Mouse (Mus musculus) midbrain, embryonic 13.5 days (tissue): ENCODE measurements at regions not wholly inside any gene's neighbourhood (a gene's known extent, or its start where the extent isn't known, plus 50 kb on each side); places are given as distances from the start of the nearest gene placed in this dataset.

ENCODE experiments used
- ATAC-seq: fragments of 200-750 bp; cut with Nextera tagmentation; 2 replicates; pipeline ENCODE4 v1.8.0; 2017; ENCODE audit warnings: mild to moderate bottlenecking, moderate TSS enrichment, moderate library complexity
- H3K27ac ChIP-seq: fragments of 300-500 bp; sonication (generic); 2 replicates; pipeline ENCODE4 v1.5.1; 2015; ENCODE audit warnings: inconsistent platforms, mild to moderate bottlenecking, moderate library complexity
- H3K27me3 ChIP-seq: fragments of 300-500 bp; sonication (generic); 2 replicates; pipeline ENCODE4 v1.6.1; 2015; ENCODE audit warnings: mild to moderate bottlenecking, inconsistent platforms
- H3K36me3 ChIP-seq: fragments of 300-500 bp; sonication (generic); 2 replicates; pipeline ENCODE4 v1.6.1; 2015; ENCODE audit warnings: mild to moderate bottlenecking, inconsistent platforms
- H3K4me1 ChIP-seq: fragments of 300-500 bp; sonication (generic); replicated peaks from 2 replicates; pipeline ENCODE4 v1.6.1; 2015; ENCODE audit warnings: inconsistent platforms
- H3K4me2 ChIP-seq: fragments of 300-500 bp; sonication (generic); replicated peaks from 2 replicates; pipeline ENCODE4 v1.6.1; 2015; ENCODE audit warnings: moderate library complexity, mild to moderate bottlenecking, inconsistent platforms
- H3K4me3 ChIP-seq: fragments of 300-500 bp; sonication (generic); replicated peaks from 2 replicates; pipeline ENCODE4 v1.5.1; 2015; ENCODE audit warnings: mild to moderate bottlenecking, inconsistent platforms
- H3K9ac ChIP-seq: fragments of 300-500 bp; sonication (generic); replicated peaks from 2 replicates; pipeline ENCODE4 v1.6.1; 2015; ENCODE audit warnings: mild to moderate bottlenecking, inconsistent platforms
- H3K9me3 ChIP-seq: fragments of 300-500 bp; sonication (generic); 2 replicates; pipeline ENCODE4 v1.6.1; 2016; ENCODE audit warnings: mild to moderate bottlenecking, inconsistent platforms
- WGBS: fragments of 180-500 bp; shearing (Covaris S2); methylation state at CpG from one replicate; pipeline ENCODE4 v1.1.7; 2015; 5-methylcytosine and 5-hydroxymethylcytosine counted together

DNA sequence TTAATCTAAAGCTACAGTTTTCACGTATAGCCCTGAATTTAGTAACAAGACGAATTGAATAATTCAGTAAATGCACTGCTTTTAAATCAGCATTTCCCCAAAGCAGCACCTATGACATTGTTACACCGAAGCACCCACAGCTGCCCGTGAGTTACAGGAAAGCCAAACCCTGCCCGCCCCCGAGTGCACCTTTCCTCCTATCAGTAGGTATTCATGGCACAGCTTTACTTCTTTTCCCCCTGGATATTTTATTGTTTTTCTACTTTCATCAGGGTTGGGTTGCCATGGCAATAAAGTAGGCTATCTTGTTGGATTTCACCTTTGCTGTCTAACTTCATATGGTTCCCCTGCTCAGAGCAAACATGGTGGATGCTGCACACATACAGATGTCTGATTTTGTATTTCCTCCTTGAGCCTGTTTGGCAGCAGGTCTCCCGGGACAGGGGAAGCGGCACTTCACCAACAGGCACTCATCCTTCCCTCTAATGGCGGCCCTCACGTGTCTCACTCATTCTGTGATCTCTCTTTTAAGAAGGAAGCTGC is 273.5 kb downstream of the Amy2a5 start:
- Histone ChIP-seq H3K4me1 (no peaks in the 10 kb centered on the region), H3K27ac (no peak overlapping the region), H3K9me3 (no peaks in the 10 kb centered on the region), H3K4me3 (no peak overlapping the region), H3K27me3 (no peaks in the 10 kb centered on the region), H3K4me2 (no peak overlapping the region), H3K36me3 (no peaks in the 10 kb centered on the region), H3K9ac (no peak overlapping the region)
- ATAC-seq, result peak; percentile 78
- WGBS, result 73% methylated on average over 10 of the region's 10 CpGs

DNA sequence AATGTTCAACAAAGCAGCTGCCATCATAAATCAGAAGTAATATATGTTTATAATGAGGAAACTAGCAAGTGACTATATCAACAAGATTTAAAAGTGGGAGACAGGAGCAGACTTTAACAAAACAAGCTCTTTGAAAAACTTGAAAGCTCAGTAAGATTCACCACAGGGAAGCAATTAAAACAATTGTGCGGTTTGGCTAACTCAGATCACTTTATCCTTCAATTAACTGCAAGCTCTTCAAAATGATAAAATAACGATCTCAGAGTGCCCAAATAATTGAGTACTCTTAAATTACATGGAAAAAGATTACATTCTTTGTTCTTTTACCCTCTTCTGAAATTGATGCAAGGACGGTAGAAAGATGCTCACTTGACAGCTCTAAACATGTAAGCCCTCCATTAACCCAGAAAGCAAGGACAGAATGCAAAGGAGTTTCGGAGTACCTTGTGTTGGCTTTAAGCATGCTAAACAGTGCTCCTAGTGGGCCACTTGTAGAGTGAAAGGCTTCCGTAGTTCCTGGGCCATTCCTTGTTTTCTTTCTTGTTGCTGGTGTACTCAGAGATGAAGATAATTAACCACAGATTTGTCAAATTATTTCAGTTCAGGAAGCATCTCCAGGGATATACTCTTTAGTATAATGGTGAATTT is 305.1 kb downstream of the Amy2a5 start:
- WGBS, result 52% methylated on average over 5 of the region's 5 CpGs
- Histone ChIP-seq H3K4me3 (no peak overlapping the region), H3K4me2 (no peak overlapping the region), H3K36me3 (no peaks in the 10 kb centered on the region), H3K27ac (no peak overlapping the region), H3K9me3 (no peaks in the 10 kb centered on the region), H3K9ac (no peak overlapping the region), H3K4me1 (no peaks in the 10 kb centered on the region), H3K27me3 (no peaks in the 10 kb centered on the region)
- ATAC-seq, result no peak

DNA sequence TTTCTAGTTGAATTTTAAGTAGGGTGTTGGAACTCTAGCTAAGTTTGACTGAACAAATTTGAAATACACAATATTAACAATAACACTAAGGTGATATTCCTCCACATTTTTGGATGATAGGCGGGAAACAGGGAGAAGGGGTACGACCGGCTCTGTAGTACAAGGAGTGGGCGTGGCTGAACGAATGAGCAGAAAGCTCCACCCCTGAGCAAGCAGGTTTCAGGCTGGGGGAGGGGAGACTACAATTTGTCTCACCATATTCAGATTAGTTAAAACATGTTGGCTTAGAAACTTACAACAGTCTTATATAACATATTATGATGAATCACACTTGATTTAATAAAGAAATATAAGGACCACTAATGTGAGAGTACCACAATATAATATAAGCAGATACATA is 306.4 kb downstream of the Amy2a5 start:
- H3K9ac ChIP-seq, result no peak overlapping the region
- no peak for ATAC-seq
- no peaks in the 10 kb centered on the region for H3K27me3 ChIP-seq
- H3K4me1 ChIP-seq, result no peaks in the 10 kb centered on the region
- no peak overlapping the region for H3K27ac ChIP-seq
- WGBS, result 21% methylated on average over 5 of the region's 5 CpGs
- H3K36me3 ChIP-seq, result no peaks in the 10 kb centered on the region
- no peaks in the 10 kb centered on the region for H3K9me3 ChIP-seq
- no peak overlapping the region for H3K4me3 ChIP-seq
- no peak overlapping the region for H3K4me2 ChIP-seq

DNA sequence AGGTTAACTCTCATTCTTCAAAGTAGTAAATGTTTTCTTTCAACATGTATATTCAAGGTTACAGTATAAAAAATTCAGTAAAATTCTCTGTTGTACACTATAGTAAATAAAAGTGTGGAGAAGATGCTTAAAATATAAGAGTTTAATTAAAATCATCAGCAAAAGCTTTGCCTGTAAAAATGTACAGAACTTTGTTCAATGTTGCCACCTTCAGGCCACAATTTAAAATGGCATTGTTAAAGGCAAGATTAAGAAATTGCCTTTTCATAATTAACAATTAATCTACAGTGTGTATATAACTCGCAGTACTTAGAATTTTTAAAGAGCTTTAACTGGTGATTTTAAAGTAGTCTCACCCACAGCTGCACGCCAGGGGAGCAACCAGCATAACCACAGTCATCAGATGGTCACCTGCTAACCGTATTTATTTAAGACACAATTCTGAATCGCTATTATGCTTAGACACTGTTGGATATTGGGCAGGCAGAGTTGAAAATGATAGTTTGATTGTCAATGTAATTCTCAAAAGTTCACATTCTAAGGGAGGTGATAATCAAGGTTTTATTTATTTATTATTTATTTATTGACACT is 316.5 kb downstream of the Amy2a5 start:
- no peaks in the 10 kb centered on the region for H3K4me1 ChIP-seq
- no peaks in the 10 kb centered on the region for H3K9me3 ChIP-seq
- H3K27me3 ChIP-seq, result no peaks in the 10 kb centered on the region
- no peaks in the 10 kb centered on the region for H3K36me3 ChIP-seq
- WGBS, result 71% methylated on average over 4 of the region's 4 CpGs
- no peak overlapping the region for H3K9ac ChIP-seq
- H3K4me2 ChIP-seq, result no peak overlapping the region
- H3K4me3 ChIP-seq, result no peak overlapping the region
- 0 out of 2 replicates have a peak, but pooled peaks have one; percentile 24 for ATAC-seq
- no peak overlapping the region for H3K27ac ChIP-seq
